Comparison of ENCODE assay signal across 8 mouse cellular contexts in the genomic region with DNA sequence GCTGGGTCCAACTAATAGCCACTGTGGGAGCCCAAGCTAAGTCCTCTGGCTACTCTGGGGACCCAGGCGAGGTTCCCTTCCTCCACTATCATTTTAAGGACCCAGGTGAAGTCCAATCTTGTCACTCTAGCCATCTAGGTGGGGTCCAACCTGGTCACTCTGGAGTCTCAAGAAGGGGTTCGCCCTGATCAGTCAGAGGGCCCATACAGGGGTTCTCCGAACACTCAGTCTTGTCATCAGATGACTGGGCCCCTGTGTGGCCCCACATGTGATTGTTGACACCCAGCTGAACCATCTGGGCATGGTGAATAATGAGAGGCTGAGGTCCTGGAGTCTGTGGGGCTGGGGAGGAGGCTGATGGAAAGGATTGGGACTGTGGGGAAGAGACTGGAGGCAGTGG. TPM values are rescaled to one million over a fixed set of nuclear protein-coding genes. Genes with fewer than 3 reads are reported as not detected.
A peak's percentile ranks its signal among the peaks of the same experiment; 100 is the strongest.
DNase-seq lines count a peak whose midpoint lies in the region; ATAC-seq and TF ChIP-seq lines count a peak whose summit lies in the region.

No protein-coding gene starts in this region.

- no peak for DNase-seq in lung, postnatal 0 days (ENCODE audit: low spot score)
- DNase-seq in lung, adult 2 months: no peak
- no peak for DNase-seq in frontal cortex, adult 2 months (ENCODE audit: extremely low spot score in 1 of 2, low spot score in 1 of 2)
- no peak for DNase-seq in urinary bladder, adult 18-20 months (ENCODE audit: low spot score in 2 of 2)
- DNase-seq in right cerebral cortex, postnatal 25 days: no peak

- no peaks in the 10 kb centered on the region for H3K27me3 ChIP-seq in lung, postnatal 0 days (replicated peaks; ENCODE audit: insufficient read depth, low read length)
- H3K27me3 ChIP-seq in forebrain, embryonic 15.5 days: no peaks in the 10 kb centered on the region
- H3K27me3 ChIP-seq in limb, embryonic 13.5 days: no peaks in the 10 kb centered on the region
- no peaks in the 10 kb centered on the region for H3K27me3 ChIP-seq in stomach, embryonic 14.5 days (ENCODE audit: control insufficient read depth, insufficient read depth, low read length)

- 0 out of 2 replicates have a peak, but pooled peaks have one; percentile 0 for ATAC-seq in lung, postnatal 0 days
- ATAC-seq in forebrain, embryonic 15.5 days (replicated peaks): peak; percentile 24; the same call in 1 of the 2 replicates
- 0 out of 2 replicates have a peak, but pooled peaks have one; percentile 3 for ATAC-seq in limb, embryonic 13.5 days (ENCODE audit: low FRiP score, low read depth)
- no peak; the same call in 1 of the 2 replicates for ATAC-seq in stomach, embryonic 14.5 days (ENCODE audit: insufficient number of reproducible peaks, insufficient read depth, low FRiP score, low read depth)

- peaks cover 8% of the 10 kb centered on the region; the same call in 1 of the 2 replicates for H3K36me3 ChIP-seq in lung, postnatal 0 days (ENCODE audit: insufficient read depth, low read length)
- H3K36me3 ChIP-seq in forebrain, embryonic 15.5 days: 0 out of 2 replicates have a peak, but pooled peaks cover 3% of the 10 kb centered on the region
- H3K36me3 ChIP-seq in limb, embryonic 13.5 days: peaks cover 44% of the 10 kb centered on the region
- peaks cover 8% of the 10 kb centered on the region; the same call in 1 of the 2 replicates for H3K36me3 ChIP-seq in stomach, embryonic 14.5 days (ENCODE audit: control insufficient read depth, insufficient read depth, low read length)

- H3K4me3 ChIP-seq in lung, postnatal 0 days (ENCODE audit: low read depth, low read length): peak overlapping the region; percentile 37; the same call in 1 of the 2 replicates
- no peak overlapping the region for H3K4me3 ChIP-seq in lung, adult 2 months (replicated peaks; ENCODE audit: extremely low read depth, low read depth, low read length)
- H3K4me3 ChIP-seq in forebrain, embryonic 15.5 days: peak overlapping the region; percentile 42
- H3K4me3 ChIP-seq in limb, embryonic 13.5 days: peak overlapping the region; percentile 46
- peak overlapping the region; percentile 20 for H3K4me3 ChIP-seq in stomach, embryonic 14.5 days (ENCODE audit: low read depth, low read length)

- no peaks in the 10 kb centered on the region for H3K9me3 ChIP-seq in lung, postnatal 0 days (ENCODE audit: low read length)
- no peaks in the 10 kb centered on the region for H3K9me3 ChIP-seq in forebrain, embryonic 15.5 days
- no peaks in the 10 kb centered on the region for H3K9me3 ChIP-seq in limb, embryonic 13.5 days
- no peaks in the 10 kb centered on the region for H3K9me3 ChIP-seq in stomach, embryonic 14.5 days (ENCODE audit: control insufficient read depth, low read depth, low read length)

- H3K27ac ChIP-seq in lung, postnatal 0 days (ENCODE audit: low read length): peak overlapping the region; percentile 71
- peak overlapping the region; percentile 74; the same call in 1 of the 2 replicates for H3K27ac ChIP-seq in forebrain, embryonic 15.5 days (replicated peaks)
- H3K27ac ChIP-seq in limb, embryonic 13.5 days: peak overlapping the region; percentile 63
- peak overlapping the region; percentile 76; the same call in 1 of the 2 replicates for H3K27ac ChIP-seq in stomach, embryonic 14.5 days (ENCODE audit: low read length)

- H3K9ac ChIP-seq in lung, postnatal 0 days (replicated peaks; ENCODE audit: low read depth): no peak overlapping the region
- peak overlapping the region; percentile 47 for H3K9ac ChIP-seq in forebrain, embryonic 15.5 days (replicated peaks)
- H3K9ac ChIP-seq in limb, embryonic 13.5 days: peak overlapping the region; percentile 57
- H3K9ac ChIP-seq in stomach, embryonic 14.5 days (replicated peaks; ENCODE audit: low read depth, low read length): peak overlapping the region; percentile 18; the same call in 1 of the 2 replicates

- no peak for TF ChIP-seq POLR2A in lung, adult 2 months (IDR thresholded peaks at IDR 0.05; ENCODE audit: borderline replicate concordance, extremely low read depth, low read depth, low read length)

- WGBS in lung, postnatal 0 days: 65% methylated on average over 3 of the region's 3 CpGs
- WGBS in lung, adult 2 months: 70% methylated on average over 3 of the region's 3 CpGs
- WGBS in forebrain, embryonic 15.5 days: 73% methylated on average over 3 of the region's 3 CpGs
- WGBS in limb, embryonic 13.5 days: 76% methylated on average over 3 of the region's 3 CpGs
- WGBS in stomach, embryonic 14.5 days: 73% methylated on average over 3 of the region's 3 CpGs

- peak overlapping the region; percentile 64 for H3K4me2 ChIP-seq in lung, postnatal 0 days (replicated peaks; ENCODE audit: low read depth, low read length)
- peak overlapping the region; percentile 78 for H3K4me2 ChIP-seq in forebrain, embryonic 15.5 days (replicated peaks)
- H3K4me2 ChIP-seq in limb, embryonic 13.5 days (replicated peaks): peak overlapping the region; percentile 75
- peak overlapping the region; percentile 39 for H3K4me2 ChIP-seq in stomach, embryonic 14.5 days (replicated peaks; ENCODE audit: low read depth, low read length)

- TF ChIP-seq EP300 in lung, postnatal 0 days (IDR thresholded peaks at IDR 0.05): no peak

- TF ChIP-seq CTCF in lung, postnatal 0 days (IDR thresholded peaks at IDR 0.05): no peak
- no peak for TF ChIP-seq CTCF in lung, adult 2 months (IDR thresholded peaks at IDR 0.05; ENCODE audit: insufficient read depth, low read length)

- no peaks in the 10 kb centered on the region; the same call in 1 of the 2 replicates for H3K4me1 ChIP-seq in lung, postnatal 0 days (ENCODE audit: insufficient read depth, low read depth, low read length)
- no peaks in the 10 kb centered on the region; the same call in 1 of the 2 replicates for H3K4me1 ChIP-seq in lung, adult 2 months (ENCODE audit: control insufficient read depth, insufficient read depth, low read length)
- H3K4me1 ChIP-seq in forebrain, embryonic 15.5 days: peaks cover 12% of the 10 kb centered on the region
- H3K4me1 ChIP-seq in limb, embryonic 13.5 days: peaks cover 5% of the 10 kb centered on the region
- H3K4me1 ChIP-seq in stomach, embryonic 14.5 days (ENCODE audit: control insufficient read depth, insufficient read depth, low read length): no peaks in the 10 kb centered on the region

RNA-seq across cellular contexts. Expression of a gene that starts 6.8 kb away (rescaled TPM):
- 3.5 and 4.1 TPM in 2 replicates for polyA plus RNA-seq in lung, postnatal 0 days (2015; fragmentation: Nextera tagmentation; extraction: Ambion mirVana)
- polyA plus RNA-seq in lung, adult 2 months (2012; rRNA removed): 17.1 and 18.1 TPM in 2 replicates
- polyA plus RNA-seq in forebrain, embryonic 15.5 days (2015; fragmentation: Nextera tagmentation; extraction: Ambion mirVana): 1.3 and 1.7 TPM in 2 replicates
- 4.4 and 4.6 TPM in 2 replicates for polyA plus RNA-seq in limb, embryonic 13.5 days (2015; fragmentation: Nextera tagmentation; extraction: Ambion mirVana)
- polyA plus RNA-seq in stomach, embryonic 14.5 days (2014; fragmentation: Nextera tagmentation; extraction: Ambion mirVana): 7.0 and 8.1 TPM in 2 replicates
- polyA plus RNA-seq in frontal cortex, adult 2 months (2012; rRNA removed): 4.5 and 5.0 TPM in 2 replicates

RNA-seq across cellular contexts. Expression of a gene that starts 13.1 kb away (rescaled TPM):
- 8.2 and 8.4 TPM in 2 replicates for polyA plus RNA-seq in lung, postnatal 0 days (2015; fragmentation: Nextera tagmentation; extraction: Ambion mirVana)
- polyA plus RNA-seq in lung, adult 2 months (2012; rRNA removed): 28.2 and 29.4 TPM in 2 replicates
- polyA plus RNA-seq in forebrain, embryonic 15.5 days (2015; fragmentation: Nextera tagmentation; extraction: Ambion mirVana): 21.4 and 22.9 TPM in 2 replicates
- polyA plus RNA-seq in limb, embryonic 13.5 days (2015; fragmentation: Nextera tagmentation; extraction: Ambion mirVana): 12.3 and 13.7 TPM in 2 replicates
- polyA plus RNA-seq in stomach, embryonic 14.5 days (2014; fragmentation: Nextera tagmentation; extraction: Ambion mirVana): 13.4 and 13.5 TPM in 2 replicates
- polyA plus RNA-seq in frontal cortex, adult 2 months (2012; rRNA removed): 23.7 and 24.1 TPM in 2 replicates

RNA-seq across cellular contexts. Expression of a gene that starts 22.9 kb away (rescaled TPM):
- 95.3 and 99.3 TPM in 2 replicates for polyA plus RNA-seq in lung, postnatal 0 days (2015; fragmentation: Nextera tagmentation; extraction: Ambion mirVana)
- polyA plus RNA-seq in lung, adult 2 months (2012; rRNA removed): 39.4 and 39.6 TPM in 2 replicates
- polyA plus RNA-seq in forebrain, embryonic 15.5 days (2015; fragmentation: Nextera tagmentation; extraction: Ambion mirVana): 10.9 and 13.6 TPM in 2 replicates
- 78.1 and 80.4 TPM in 2 replicates for polyA plus RNA-seq in limb, embryonic 13.5 days (2015; fragmentation: Nextera tagmentation; extraction: Ambion mirVana)
- polyA plus RNA-seq in stomach, embryonic 14.5 days (2014; fragmentation: Nextera tagmentation; extraction: Ambion mirVana): 70.1 and 76.6 TPM in 2 replicates
- polyA plus RNA-seq in frontal cortex, adult 2 months (2012; rRNA removed): 10.8 and 11.2 TPM in 2 replicates

RNA-seq across cellular contexts. Expression of a gene that starts 30.3 kb away (rescaled TPM):
- not detected in 2 replicates for polyA plus RNA-seq in lung, postnatal 0 days (2015; fragmentation: Nextera tagmentation; extraction: Ambion mirVana)
- not detected in 2 replicates for polyA plus RNA-seq in lung, adult 2 months (2012; rRNA removed)
- not detected in 2 replicates for polyA plus RNA-seq in forebrain, embryonic 15.5 days (2015; fragmentation: Nextera tagmentation; extraction: Ambion mirVana)
- polyA plus RNA-seq in limb, embryonic 13.5 days (2015; fragmentation: Nextera tagmentation; extraction: Ambion mirVana): not detected in 2 replicates
- polyA plus RNA-seq in stomach, embryonic 14.5 days (2014; fragmentation: Nextera tagmentation; extraction: Ambion mirVana): not detected in 2 replicates
- polyA plus RNA-seq in frontal cortex, adult 2 months (2012; rRNA removed): not detected in 2 replicates

RNA-seq across cellular contexts. Expression of a gene that starts 33.4 kb away (rescaled TPM):
- 7.0 and 8.4 TPM in 2 replicates for polyA plus RNA-seq in lung, postnatal 0 days (2015; fragmentation: Nextera tagmentation; extraction: Ambion mirVana)
- polyA plus RNA-seq in lung, adult 2 months (2012; rRNA removed): 2.6 and 3.2 TPM in 2 replicates
- polyA plus RNA-seq in forebrain, embryonic 15.5 days (2015; fragmentation: Nextera tagmentation; extraction: Ambion mirVana): 55.6 and 65.1 TPM in 2 replicates
- polyA plus RNA-seq in limb, embryonic 13.5 days (2015; fragmentation: Nextera tagmentation; extraction: Ambion mirVana): 136 and 146 TPM in 2 replicates
- 77.6 and 85.2 TPM in 2 replicates for polyA plus RNA-seq in stomach, embryonic 14.5 days (2014; fragmentation: Nextera tagmentation; extraction: Ambion mirVana)
- polyA plus RNA-seq in frontal cortex, adult 2 months (2012; rRNA removed): 1.8 and 2.1 TPM in 2 replicates
